Comparison of ENCODE assay signal across 20 mouse cellular contexts in the genomic region with DNA sequence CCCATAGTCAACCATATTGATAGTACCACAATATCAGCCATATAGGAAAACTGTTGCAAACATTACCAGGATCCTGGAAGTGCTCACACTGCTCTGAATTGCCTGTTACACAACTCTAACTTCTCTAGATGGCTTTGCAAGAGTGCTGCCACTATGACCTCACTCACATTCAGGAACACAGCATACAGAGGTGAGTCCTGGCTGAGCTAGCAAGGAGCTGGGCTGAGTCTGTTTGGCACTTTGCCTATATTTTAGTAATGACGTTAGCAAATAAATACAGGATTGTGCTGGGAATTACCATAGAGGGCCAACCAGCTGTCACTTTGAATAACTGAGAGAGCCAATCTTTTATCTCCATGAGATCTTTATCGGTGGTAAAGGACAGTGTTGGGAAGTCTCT.
A peak's percentile ranks its signal among the peaks of the same experiment; 100 is the strongest.
DNase-seq lines count a peak whose midpoint lies in the region; ATAC-seq and TF ChIP-seq lines count a peak whose summit lies in the region.
"Had no signal": no experiment of that assay in that cellular context is flagged by ENCODE, and none has a peak within 500 bp of the region (broad histone marks: within the 10 kb centered on the region; RNA-seq: fewer than 3 reads in every experiment).

No protein-coding gene starts in this region.

- no peaks in the 10 kb centered on the region for H3K9me3 ChIP-seq in forebrain, embryonic 13.5 days (replicated peaks)
- no peaks in the 10 kb centered on the region for H3K9me3 ChIP-seq in forebrain, embryonic 16.5 days (ENCODE audit: control insufficient read depth, low read length)
- no peaks in the 10 kb centered on the region for H3K9me3 ChIP-seq in kidney, postnatal 0 days (replicated peaks; ENCODE audit: low read length)
- H3K9me3 ChIP-seq: embryonic facial prominence, embryonic 13.5 days; G1E; heart, embryonic 12.5 days; hindbrain, embryonic 10.5 days had no signal

- no peak for TF ChIP-seq CTCF in kidney, postnatal 0 days (IDR thresholded peaks at IDR 0.05; ENCODE audit: low read depth)
- TF ChIP-seq CTCF in kidney, adult 2 months (conservative IDR thresholded peaks at IDR 0.05; ENCODE audit: insufficient read depth, insufficient read length, low read depth, low read length) = no peak

- H3K4me1 ChIP-seq in forebrain, embryonic 13.5 days = peaks cover 23% of the 10 kb centered on the region
- peaks cover 13% of the 10 kb centered on the region for H3K4me1 ChIP-seq in forebrain, embryonic 16.5 days (replicated peaks; ENCODE audit: control insufficient read depth, insufficient read depth, low read length)
- 0 out of 2 replicates have a peak, but pooled peaks cover 8% of the 10 kb centered on the region for H3K4me1 ChIP-seq in kidney, postnatal 0 days (replicated peaks; ENCODE audit: insufficient read depth, low read length)
- 0 out of 2 replicates have a peak, but pooled peaks cover 6% of the 10 kb centered on the region for H3K4me1 ChIP-seq in kidney, adult 2 months (ENCODE audit: control insufficient read depth, insufficient read depth, low read length)

- no peak overlapping the region for H3K27ac ChIP-seq in forebrain, embryonic 13.5 days
- H3K27ac ChIP-seq in forebrain, embryonic 16.5 days (ENCODE audit: low read length) = no peak overlapping the region
- H3K27ac ChIP-seq in kidney, postnatal 0 days = no peak overlapping the region
- no peak overlapping the region for H3K27ac ChIP-seq in kidney, adult 2 months (ENCODE audit: insufficient read depth, low read depth, low read length)
- H3K27ac ChIP-seq: embryonic facial prominence, embryonic 13.5 days; gastrocnemius, adult 2 months; hindbrain, embryonic 10.5 days; hindbrain, embryonic 14.5 days had no signal

- H3K4me3 ChIP-seq in forebrain, embryonic 13.5 days = no peak overlapping the region
- no peak overlapping the region for H3K4me3 ChIP-seq in forebrain, embryonic 16.5 days (replicated peaks; ENCODE audit: low read length)
- H3K4me3 ChIP-seq in kidney, postnatal 0 days (replicated peaks; ENCODE audit: low read depth, low read length) = no peak overlapping the region
- H3K4me3 ChIP-seq in kidney, adult 2 months (ENCODE audit: insufficient read depth, low read depth, low read length) = no peak overlapping the region
- H3K4me3 ChIP-seq: embryonic facial prominence, embryonic 13.5 days; gastrocnemius, adult 2 months; heart, embryonic 12.5 days; hindbrain, embryonic 10.5 days had no signal

- peak; percentile 34; the same call in 1 of the 2 replicates for ATAC-seq in forebrain, embryonic 13.5 days
- ATAC-seq in forebrain, embryonic 16.5 days = no peak
- ATAC-seq in kidney, postnatal 0 days (replicated peaks; ENCODE audit: low FRiP score, low read depth) = 0 out of 2 replicates have a peak, but pooled peaks have one; percentile 22
- no peak for ATAC-seq in monocyte, adult 5-6 weeks (replicated peaks; ENCODE audit: insufficient number of reproducible peaks, low FRiP score, low TSS enrichment, poor library complexity, severe bottlenecking)
- ATAC-seq: CD4-positive, CD25-positive, alpha-beta regulatory T cell, adult 4 months had no signal

- no peak overlapping the region for H3K9ac ChIP-seq in forebrain, embryonic 13.5 days
- H3K9ac ChIP-seq in forebrain, embryonic 16.5 days (replicated peaks; ENCODE audit: low read depth, low read length) = no peak overlapping the region
- H3K9ac ChIP-seq in kidney, postnatal 0 days (ENCODE audit: low read depth, low read length) = no peak overlapping the region
- H3K9ac ChIP-seq: embryonic facial prominence, embryonic 13.5 days; heart, embryonic 12.5 days; hindbrain, embryonic 14.5 days had no signal

- no peak for DNase-seq in kidney, postnatal 0 days (ENCODE audit: low spot score)
- DNase-seq in kidney, adult 2 months = no peak
- peak; percentile 14 for DNase-seq in lung, postnatal 36 days
- no peak for DNase-seq in lung, postnatal 4 days
- DNase-seq: adrenal gland, postnatal 10 days; B cell, adult 2 months; cerebellum, adult 11 months; cerebellum, adult 8-10 months; cerebellum, postnatal 14 days; gastrocnemius, adult 2 months; gastrocnemius, postnatal 25 days had no signal

- H3K27me3 ChIP-seq in forebrain, embryonic 13.5 days = peaks cover 22% of the 10 kb centered on the region
- H3K27me3 ChIP-seq in forebrain, embryonic 16.5 days (replicated peaks; ENCODE audit: control insufficient read depth, insufficient read depth, low read length) = no peaks in the 10 kb centered on the region; the same call in 1 of the 2 replicates
- H3K27me3 ChIP-seq in kidney, postnatal 0 days (ENCODE audit: insufficient read depth, low read length) = no peaks in the 10 kb centered on the region
- H3K27me3 ChIP-seq in kidney, adult 2 months (replicated peaks; ENCODE audit: control insufficient read depth, insufficient read depth, low read length) = no peaks in the 10 kb centered on the region; the same call in 1 of the 2 replicates
- H3K27me3 ChIP-seq: embryonic facial prominence, embryonic 13.5 days; heart, embryonic 12.5 days had no signal

- no peak for TF ChIP-seq POLR2A in kidney, adult 2 months (IDR thresholded peaks at IDR 0.05; ENCODE audit: low read depth, low read length)

- WGBS in forebrain, embryonic 13.5 days = 36% methylated on average over 2 of the region's 2 CpGs
- 22% methylated on average over 2 of the region's 2 CpGs for WGBS in forebrain, embryonic 16.5 days
- 56% methylated on average over 2 of the region's 2 CpGs for WGBS in kidney, postnatal 0 days
- WGBS in kidney, adult 2 months = 44% methylated on average over 2 of the region's 2 CpGs

- H3K4me2 ChIP-seq in forebrain, embryonic 13.5 days = no peak overlapping the region
- no peak overlapping the region for H3K4me2 ChIP-seq in forebrain, embryonic 16.5 days (ENCODE audit: low read length)
- H3K4me2 ChIP-seq in kidney, postnatal 0 days (ENCODE audit: low read length) = no peak overlapping the region
- H3K4me2 ChIP-seq: embryonic facial prominence, embryonic 13.5 days; heart, embryonic 12.5 days; hindbrain, embryonic 14.5 days had no signal

- H3K36me3 ChIP-seq in forebrain, embryonic 13.5 days (ENCODE audit: poor library complexity, severe bottlenecking) = no peaks in the 10 kb centered on the region
- no peaks in the 10 kb centered on the region for H3K36me3 ChIP-seq in forebrain, embryonic 16.5 days (ENCODE audit: control insufficient read depth, insufficient read depth)
- no peaks in the 10 kb centered on the region for H3K36me3 ChIP-seq in kidney, postnatal 0 days (ENCODE audit: insufficient read depth, low read length)
- H3K36me3 ChIP-seq in kidney, adult 2 months (ENCODE audit: control insufficient read depth, insufficient read depth, low read length) = no peaks in the 10 kb centered on the region
- H3K36me3 ChIP-seq: embryonic facial prominence, embryonic 13.5 days; G1E; heart, embryonic 12.5 days; hindbrain, embryonic 10.5 days had no signal

Comparison
In these comparisons a context has a peak if more than half of its experiments do, and no peak if none do; other contexts are left out.
1. ATAC-seq: peak in forebrain, embryonic 13.5 days (single experiment) and kidney, postnatal 0 days (single experiment); none in forebrain, embryonic 16.5 days (single experiment) and monocyte, adult 5-6 weeks (single experiment).